Mouse (Mus musculus): ENCODE data around the gene Emx1.

- TF ChIP-seq POLR2A (IDR thresholded peaks at IDR 0.05; ENCODE audit: low read depth, low read length) (no peak), ZKSCAN1 (IDR thresholded peaks at IDR 0.05; ENCODE audit: borderline replicate concordance, low read depth, low read length) (no peak), CTCF (conservative IDR thresholded peaks at IDR 0.05 in 1 of 2, IDR thresholded peaks at IDR 0.05 in 1 of 2; ENCODE audit: low read depth in 2 of 2, low read length in 2 of 2) (no peak), MYC (IDR thresholded peaks at IDR 0.05; ENCODE audit: low read depth, low read length) (no peak), MAX (IDR thresholded peaks at IDR 0.05; ENCODE audit: low read length) (no peak), UBTF (IDR thresholded peaks at IDR 0.05; ENCODE audit: low read depth, low read length) (no peak), JUN (IDR thresholded peaks at IDR 0.05; ENCODE audit: insufficient read depth, low read depth, low read length) (no peak), USF1 (IDR thresholded peaks at IDR 0.05; ENCODE audit: low read depth, low read length) (no peak), ZC3H11A (IDR thresholded peaks at IDR 0.05; ENCODE audit: low read depth, low read length) (no peak), SMC3 (IDR thresholded peaks at IDR 0.05; ENCODE audit: low read depth, low read length) (no peak), ZNF384 (IDR thresholded peaks at IDR 0.05; ENCODE audit: low read depth, low read length) (no peak), SIN3A (IDR thresholded peaks at IDR 0.05; ENCODE audit: low read length) (no peak), ZMIZ1 (IDR thresholded peaks at IDR 0.05; ENCODE audit: low read depth, low read length) (no peak)
Measured at GRCm38 (mm10) chr6:85207345-85207744, 20.1 kb downstream of the Emx1 start.
